Comparison of ENCODE assay signal across 31 mouse cellular contexts in the genomic region with DNA sequence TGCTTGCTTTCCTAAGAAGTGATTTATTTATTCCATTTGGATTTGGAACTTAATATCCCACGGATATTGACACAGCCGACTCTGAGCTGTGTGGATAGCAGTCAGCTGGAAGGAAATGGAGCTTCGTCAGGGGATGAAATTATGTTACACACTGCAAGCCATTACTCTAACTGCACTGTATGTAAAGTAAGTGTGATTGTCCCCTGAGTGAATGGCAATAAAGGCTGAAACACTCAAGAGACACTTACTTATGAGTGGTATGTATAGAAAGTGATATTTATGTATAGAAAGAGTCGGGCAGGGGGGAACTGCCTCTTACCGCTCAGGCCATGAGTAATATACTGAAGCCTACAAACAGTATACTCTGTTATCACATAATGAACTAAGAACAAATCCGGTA.
"Had no signal": no experiment of that assay in that cellular context is flagged by ENCODE, and none has a peak within 500 bp of the region (broad histone marks: within the 10 kb centered on the region; RNA-seq: fewer than 3 reads in every experiment).

No protein-coding gene starts in this region.

- H3K9ac ChIP-seq: limb, embryonic 12.5 days; limb, embryonic 13.5 days; limb, embryonic 15.5 days; liver, embryonic 12.5 days; liver, embryonic 13.5 days; liver, embryonic 14.5 days; liver, embryonic 15.5 days; liver, postnatal 0 days; lung, embryonic 15.5 days; midbrain, embryonic 12.5 days; midbrain, embryonic 13.5 days; midbrain, embryonic 15.5 days; neural tube, embryonic 12.5 days had no signal

- H3K4me3 ChIP-seq: left cerebral cortex, adult 2 months; limb, embryonic 10.5 days; limb, embryonic 12.5 days; limb, embryonic 13.5 days; limb, embryonic 15.5 days; liver, embryonic 12.5 days; liver, embryonic 13.5 days; liver, embryonic 15.5 days; lung, embryonic 15.5 days; megakaryocyte, embryonic 14.5 days; midbrain, embryonic 10.5 days; midbrain, embryonic 12.5 days; midbrain, embryonic 13.5 days; midbrain, embryonic 15.5 days; myocyte; neural tube, embryonic 12.5 days had no signal

- H3K27ac ChIP-seq: left cerebral cortex, adult 2 months; limb, embryonic 10.5 days; limb, embryonic 12.5 days; limb, embryonic 13.5 days; limb, embryonic 15.5 days; liver, embryonic 12.5 days; liver, embryonic 13.5 days; liver, embryonic 14.5 days; liver, embryonic 15.5 days; lung, embryonic 15.5 days; macrophage; midbrain, embryonic 10.5 days; midbrain, embryonic 12.5 days; midbrain, embryonic 13.5 days; midbrain, embryonic 15.5 days; neural tube, embryonic 12.5 days had no signal

- ATAC-seq: liver, embryonic 12.5 days; liver, postnatal 0 days; lung, postnatal 0 days; midbrain, embryonic 13.5 days; midbrain, embryonic 15.5 days; midbrain, embryonic 16.5 days had no signal

- H3K9me3 ChIP-seq: limb, embryonic 10.5 days; limb, embryonic 12.5 days; limb, embryonic 13.5 days; limb, embryonic 15.5 days; liver, embryonic 12.5 days; liver, embryonic 13.5 days; liver, embryonic 15.5 days; lung, embryonic 15.5 days; megakaryocyte, embryonic 14.5 days; midbrain, embryonic 10.5 days; midbrain, embryonic 12.5 days; midbrain, embryonic 13.5 days; midbrain, embryonic 15.5 days; neural tube, embryonic 12.5 days had no signal

- H3K27me3 ChIP-seq: limb, embryonic 12.5 days; limb, embryonic 13.5 days; limb, embryonic 15.5 days; liver, embryonic 12.5 days; liver, embryonic 13.5 days; liver, embryonic 15.5 days; lung, embryonic 15.5 days; megakaryocyte, embryonic 14.5 days; midbrain, embryonic 12.5 days; midbrain, embryonic 13.5 days; midbrain, embryonic 15.5 days; neural tube, embryonic 12.5 days had no signal

- H3K4me2 ChIP-seq: limb, embryonic 12.5 days; limb, embryonic 13.5 days; limb, embryonic 15.5 days; liver, embryonic 11.5 days; liver, embryonic 12.5 days; liver, embryonic 13.5 days; liver, embryonic 15.5 days; lung, embryonic 15.5 days; midbrain, embryonic 11.5 days; midbrain, embryonic 12.5 days; midbrain, embryonic 13.5 days; midbrain, embryonic 15.5 days; neural tube, embryonic 12.5 days had no signal

- DNase-seq: left cerebral cortex, postnatal 4 days; liver; liver, embryonic 13.5 days; liver, postnatal 0 days; lung, adult 18-20 months; lung, adult 2 months; lung, postnatal 10 days; lung, postnatal 14 days; lung, postnatal 36 days; midbrain, embryonic 14.5 days had no signal

- H3K4me1 ChIP-seq: limb, embryonic 10.5 days; limb, embryonic 12.5 days; limb, embryonic 13.5 days; limb, embryonic 15.5 days; liver, embryonic 12.5 days; liver, embryonic 13.5 days; liver, embryonic 15.5 days; lung, embryonic 15.5 days; midbrain, embryonic 13.5 days; midbrain, embryonic 15.5 days; neural tube, embryonic 12.5 days had no signal

- H3K36me3 ChIP-seq: limb, embryonic 10.5 days; limb, embryonic 12.5 days; limb, embryonic 13.5 days; limb, embryonic 15.5 days; liver, embryonic 12.5 days; liver, embryonic 13.5 days; liver, embryonic 15.5 days; lung, embryonic 15.5 days; midbrain, embryonic 10.5 days; midbrain, embryonic 12.5 days; midbrain, embryonic 13.5 days; midbrain, embryonic 15.5 days; neural tube, embryonic 12.5 days had no signal
